Comparison of ENCODE assay signal across 13 mouse cellular contexts in the genomic region with DNA sequence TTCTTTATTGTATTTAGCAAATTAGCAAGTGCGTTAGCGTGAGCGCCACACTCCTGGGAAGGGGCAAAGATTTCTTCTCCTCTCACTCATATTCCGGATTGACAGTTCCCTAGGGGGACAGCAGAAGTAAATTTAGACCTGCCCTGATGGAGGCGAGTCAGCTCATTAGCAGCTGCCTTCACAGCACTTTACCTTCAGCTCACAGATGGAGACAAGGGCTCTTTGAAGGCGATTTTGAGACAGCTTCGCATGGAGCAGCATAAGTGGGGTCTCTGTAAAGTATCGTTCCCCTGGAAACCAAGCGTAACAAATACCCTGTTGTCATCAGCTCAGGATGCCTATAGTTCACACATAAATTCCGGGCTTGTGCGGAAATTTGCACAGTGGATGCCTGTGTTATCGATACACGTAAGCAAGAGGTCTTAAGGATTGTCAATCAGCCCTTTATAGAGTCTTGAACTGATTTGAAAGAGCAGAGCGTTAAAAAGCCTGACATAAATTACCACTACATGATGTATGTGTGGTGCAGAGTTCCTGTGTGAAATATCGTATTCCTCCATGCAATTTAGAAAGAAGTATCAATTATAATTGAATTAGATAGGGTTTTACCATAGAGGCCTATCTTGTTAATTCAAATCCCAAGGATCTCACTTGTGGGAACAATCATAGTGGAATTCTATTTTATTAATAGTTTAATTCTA.
DNase-seq lines count a peak whose midpoint lies in the region; ATAC-seq lines count a peak whose summit lies in the region.
"Had no signal": no experiment of that assay in that cellular context is flagged by ENCODE, and none has a peak within 500 bp of the region (broad histone marks: within the 10 kb centered on the region; RNA-seq: fewer than 3 reads in every experiment).

No protein-coding gene starts in this region.

- peak; percentile 88 for ATAC-seq in forebrain, embryonic 15.5 days (replicated peaks)
- ATAC-seq in limb, embryonic 12.5 days (ENCODE audit: insufficient number of reproducible peaks, insufficient read depth, low FRiP score, low TSS enrichment, low read depth) = peak; percentile 87
- peak; percentile 85 for ATAC-seq in neural tube, embryonic 13.5 days (ENCODE audit: low read depth)
- no peak for ATAC-seq in megakaryocyte progenitor cell, adult 5-6 weeks (replicated peaks; ENCODE audit: poor library complexity)

- H3K4me3 ChIP-seq in forebrain, embryonic 15.5 days = peak overlapping the region; percentile 24
- no peak overlapping the region for H3K4me3 ChIP-seq in limb, embryonic 12.5 days (replicated peaks)
- H3K4me3 ChIP-seq in neural tube, embryonic 13.5 days = peak overlapping the region; percentile 16
- H3K4me3 ChIP-seq: layer of hippocampus, adult 2 months; megakaryocyte, embryonic 14.5 days had no signal

- peak overlapping the region; percentile 53 for H3K27ac ChIP-seq in forebrain, embryonic 15.5 days (replicated peaks)
- no peak overlapping the region for H3K27ac ChIP-seq in limb, embryonic 12.5 days
- H3K27ac ChIP-seq in neural tube, embryonic 13.5 days (replicated peaks) = peak overlapping the region; percentile 52
- H3K27ac ChIP-seq: layer of hippocampus, adult 2 months; liver, embryonic 14.5 days had no signal

- H3K9ac ChIP-seq in forebrain, embryonic 15.5 days (replicated peaks) = 0 out of 2 replicates have a peak overlapping the region, but pooled peaks have one; percentile 11
- H3K9ac ChIP-seq in limb, embryonic 12.5 days (replicated peaks) = no peak overlapping the region
- H3K9ac ChIP-seq in neural tube, embryonic 13.5 days = peak overlapping the region; percentile 32; the same call in 1 of the 2 replicates
- H3K9ac ChIP-seq: liver, embryonic 14.5 days had no signal

- DNase-seq in embryo, embryonic 10 days (ENCODE audit: low spot score) = peak; percentile 37
- DNase-seq in embryo, embryonic 9.5 days (ENCODE audit: extremely low spot score) = no peak
- no peak for DNase-seq in gastrocnemius, adult 8-10 months (ENCODE audit: low spot score in 2 of 2)
- no peak for DNase-seq in layer of hippocampus, adult 8-10 months (ENCODE audit: low spot score in 2 of 2)
- DNase-seq: cerebellum, adult 2 months; heart, postnatal 4 days had no signal

- no peaks in the 10 kb centered on the region for H3K27me3 ChIP-seq in forebrain, embryonic 15.5 days
- H3K27me3 ChIP-seq in limb, embryonic 12.5 days = no peaks in the 10 kb centered on the region; the same call in 1 of the 2 replicates
- no peaks in the 10 kb centered on the region for H3K27me3 ChIP-seq in neural tube, embryonic 13.5 days
- H3K27me3 ChIP-seq: megakaryocyte, embryonic 14.5 days had no signal

- H3K4me1 ChIP-seq in forebrain, embryonic 15.5 days = peaks cover 11% of the 10 kb centered on the region
- H3K4me1 ChIP-seq in limb, embryonic 12.5 days (replicated peaks) = 0 out of 2 replicates have a peak, but pooled peaks cover 9% of the 10 kb centered on the region
- peaks cover 10% of the 10 kb centered on the region for H3K4me1 ChIP-seq in neural tube, embryonic 13.5 days (replicated peaks)
- H3K4me1 ChIP-seq: megakaryocyte, embryonic 14.5 days had no signal

- no peaks in the 10 kb centered on the region for H3K36me3 ChIP-seq in forebrain, embryonic 15.5 days
- no peaks in the 10 kb centered on the region for H3K36me3 ChIP-seq in limb, embryonic 12.5 days
- no peaks in the 10 kb centered on the region for H3K36me3 ChIP-seq in neural tube, embryonic 13.5 days

- 9% methylated on average over 15 of the region's 15 CpGs for WGBS in forebrain, embryonic 15.5 days
- WGBS in limb, embryonic 12.5 days = 38% methylated on average over 15 of the region's 15 CpGs
- WGBS in neural tube, embryonic 13.5 days = 16% methylated on average over 15 of the region's 15 CpGs

- H3K9me3 ChIP-seq in forebrain, embryonic 15.5 days = no peaks in the 10 kb centered on the region
- no peaks in the 10 kb centered on the region for H3K9me3 ChIP-seq in limb, embryonic 12.5 days
- no peaks in the 10 kb centered on the region for H3K9me3 ChIP-seq in neural tube, embryonic 13.5 days

- peak overlapping the region; percentile 45 for H3K4me2 ChIP-seq in forebrain, embryonic 15.5 days (replicated peaks)
- peak overlapping the region; percentile 34 for H3K4me2 ChIP-seq in limb, embryonic 12.5 days
- peak overlapping the region; percentile 53 for H3K4me2 ChIP-seq in neural tube, embryonic 13.5 days
